Mouse (Mus musculus) heart, embryonic 16.5 days (tissue): Measurements from ENCODE around the gene Cenps. TPM values are rescaled to one million over a fixed set of nuclear protein-coding genes. Genes with fewer than 3 reads are reported as not detected.

Experiments
- ATAC-seq: fragments of 200-750 bp; cut with Nextera tagmentation; replicated peaks from 2 replicates; pipeline ENCODE4 v1.8.0; 2017; ENCODE audit warnings: moderate number of reproducible peaks; ENCODE audit not compliant: insufficient read depth, low FRiP score; ENCODE audit errors: extremely low read depth
- H3K27ac ChIP-seq: fragments of 300-500 bp; sonication (generic); 2 replicates; pipeline ENCODE4 v1.5.1; 2014; ENCODE audit warnings: mild to moderate bottlenecking, low read length, control low read depth, moderate library complexity
- H3K27me3 ChIP-seq: fragments of 300-500 bp; sonication (generic); 2 replicates; pipeline ENCODE4 v1.6.1; 2014; ENCODE audit warnings: low read length, mixed read lengths; ENCODE audit not compliant: control insufficient read depth, insufficient read depth
- H3K36me3 ChIP-seq: fragments of 300-500 bp; sonication (generic); 2 replicates; pipeline ENCODE4 v1.6.1; 2014; ENCODE audit not compliant: control insufficient read depth, insufficient read depth
- H3K4me1 ChIP-seq: fragments of 300-500 bp; sonication (generic); 2 replicates; pipeline ENCODE4 v1.6.1; 2014; ENCODE audit warnings: low read length, mixed read lengths; ENCODE audit not compliant: control insufficient read depth, insufficient read depth
- H3K4me2 ChIP-seq: fragments of 300-500 bp; sonication (generic); 2 replicates; pipeline ENCODE4 v1.6.1; 2014; ENCODE audit warnings: low read depth, mild to moderate bottlenecking, control low read depth, low read length
- H3K4me3 ChIP-seq: fragments of 300-500 bp; sonication (generic); 2 replicates; pipeline ENCODE4 v1.5.1; 2014; ENCODE audit warnings: mild to moderate bottlenecking, control low read depth, low read length
- H3K9ac ChIP-seq: fragments of 300-500 bp; sonication (generic); 2 replicates; pipeline ENCODE4 v1.6.1; 2014; ENCODE audit warnings: low read length, control low read depth
- H3K9me3 ChIP-seq: fragments of 300-500 bp; sonication (generic); replicated peaks from 2 replicates; pipeline ENCODE4 v1.6.1; 2016; ENCODE audit warnings: low read length; ENCODE audit not compliant: control insufficient read depth
- WGBS: fragments of 180-500 bp; shearing (Covaris S2); extraction: QIAGEN DNeasy Blood & Tissue Kit; methylation state at CpG from one replicate; pipeline ENCODE4 v1.1.7; 2014; 5-methylcytosine and 5-hydroxymethylcytosine counted together
- polyA plus RNA-seq: library from polyadenylated mRNA; unstranded; fragments of >200 nt; fragmentation: Nextera tagmentation; extraction: Ambion mirVana; gene quantifications from 2 replicates; pipeline ENCODE4 v1.2.1, GENCODE M21; 2015

Cenps gene
- polyA plus RNA-seq, 1 experiment from 2014 or later: 22.8 TPM

GRCm38 (mm10) chr4:149133395-149133794, 4.0 kb downstream of the Cenps start:
- Histone ChIP-seq H3K27me3 (no peaks in the 10 kb centered on the region), H3K4me1 (0 out of 2 replicates have a peak, but pooled peaks cover 2% of the 10 kb centered on the region), H3K4me2 (no peak overlapping the region), H3K9me3 (no peaks in the 10 kb centered on the region), H3K4me3 (no peak overlapping the region), H3K9ac (no peak overlapping the region), H3K27ac (no peak overlapping the region), H3K36me3 (peaks cover 3% of the 10 kb centered on the region; the same call in 1 of the 2 replicates)
- 80% methylated on average over 5 of the region's 5 CpGs for WGBS
- ATAC-seq: no peak

GRCm38 (mm10) chr4:149131789-149132565, 5.5 kb downstream of the Cenps start:
- no peak overlapping the region for H3K9ac ChIP-seq
- peaks cover 3% of the 10 kb centered on the region; the same call in 1 of the 2 replicates for H3K36me3 ChIP-seq
- 0 out of 2 replicates have a peak, but pooled peaks cover 2% of the 10 kb centered on the region for H3K4me1 ChIP-seq
- H3K27me3 ChIP-seq: no peaks in the 10 kb centered on the region
- ATAC-seq: no peak
- H3K4me2 ChIP-seq: no peak overlapping the region
- H3K27ac ChIP-seq: no peak overlapping the region
- 82% methylated on average over 21 of the region's 21 CpGs for WGBS
- no peak overlapping the region for H3K4me3 ChIP-seq
- no peaks in the 10 kb centered on the region for H3K9me3 ChIP-seq

GRCm38 (mm10) chr4:149131021-149131752, 6.2 kb downstream of the Cenps start:
- Histone ChIP-seq H3K4me3 (no peak overlapping the region), H3K9me3 (no peaks in the 10 kb centered on the region), H3K27ac (no peak overlapping the region), H3K9ac (no peak overlapping the region), H3K36me3 (peaks cover 3% of the 10 kb centered on the region; the same call in 1 of the 2 replicates), H3K4me2 (no peak overlapping the region), H3K27me3 (no peaks in the 10 kb centered on the region), H3K4me1 (no peaks in the 10 kb centered on the region)
- no peak for ATAC-seq
- 89% methylated on average over 23 of the region's 23 CpGs for WGBS

- H3K4me1 ChIP-seq: no peaks in the 10 kb centered on the region
- H3K9me3 ChIP-seq: no peaks in the 10 kb centered on the region
- H3K4me2 ChIP-seq: no peak overlapping the region
- WGBS: 83% methylated on average over 18 of the region's 18 CpGs
- H3K27ac ChIP-seq: no peak overlapping the region
- H3K9ac ChIP-seq: no peak overlapping the region
- H3K36me3 ChIP-seq: peaks cover 3% of the 10 kb centered on the region; the same call in 1 of the 2 replicates
- no peak for ATAC-seq
- H3K4me3 ChIP-seq: no peak overlapping the region
- no peaks in the 10 kb centered on the region for H3K27me3 ChIP-seq
These were observed 9.0 kb downstream of the Cenps start for GRCm38 (mm10) chr4:149128467-149128866.

GRCm38 (mm10) chr4:149126663-149127062, 10.8 kb downstream of the Cenps start, which contains the start of gene Cort:
Gene Cort, minus strand, starts transcription at chr4:149126763.
- Histone ChIP-seq H3K9ac (no peak within 1 kb of the TSS), H3K36me3 (peaks cover 3% of the 10 kb centered on the region; the same call in 1 of the 2 replicates), H3K4me1 (no peaks in the 10 kb centered on the region), H3K27me3 (no peaks in the 10 kb centered on the region), H3K9me3 (no peaks in the 10 kb centered on the region), H3K4me2 (no peak within 1 kb of the TSS), H3K27ac (no peak within 1 kb of the TSS), H3K4me3 (no peak within 1 kb of the TSS)
- ATAC-seq: no peak
- WGBS: 80% methylated on average over 11 of the region's 11 CpGs

- WGBS: 74% methylated on average over 6 of the region's 6 CpGs
- no peak for ATAC-seq
- H3K27me3 ChIP-seq: no peaks in the 10 kb centered on the region
- H3K36me3 ChIP-seq: peaks cover 3% of the 10 kb centered on the region; the same call in 1 of the 2 replicates
- H3K27ac ChIP-seq: no peak overlapping the region
- H3K4me3 ChIP-seq: no peak overlapping the region
- no peaks in the 10 kb centered on the region for H3K4me1 ChIP-seq
- no peak overlapping the region for H3K4me2 ChIP-seq
- no peak overlapping the region for H3K9ac ChIP-seq
- no peaks in the 10 kb centered on the region for H3K9me3 ChIP-seq
These were observed 11.3 kb downstream of the Cenps start for GRCm38 (mm10) chr4:149126115-149126509.

- Histone ChIP-seq H3K9me3 (no peaks in the 10 kb centered on the region), H3K4me1 (no peaks in the 10 kb centered on the region), H3K4me3 (no peak overlapping the region), H3K36me3 (peaks cover 5% of the 10 kb centered on the region; the same call in 1 of the 2 replicates), H3K9ac (no peak overlapping the region), H3K27me3 (no peaks in the 10 kb centered on the region), H3K27ac (no peak overlapping the region), H3K4me2 (no peak overlapping the region)
- no peak for ATAC-seq
- WGBS: 53% methylated on average over 11 of the region's 11 CpGs
These were observed 11.9 kb downstream of the Cenps start for GRCm38 (mm10) chr4:149125341-149126114.

GRCm38 (mm10) chr4:149123432-149123831, 14.0 kb downstream of the Cenps start:
- H3K36me3 ChIP-seq: peaks cover 3% of the 10 kb centered on the region; the same call in 1 of the 2 replicates
- H3K4me3 ChIP-seq: no peak overlapping the region
- H3K9me3 ChIP-seq: no peaks in the 10 kb centered on the region
- H3K27me3 ChIP-seq: no peaks in the 10 kb centered on the region
- H3K9ac ChIP-seq: no peak overlapping the region
- 58% methylated on average over 5 of the region's 5 CpGs for WGBS
- no peak overlapping the region for H3K4me2 ChIP-seq
- H3K27ac ChIP-seq: no peak overlapping the region
- H3K4me1 ChIP-seq: no peaks in the 10 kb centered on the region
- no peak for ATAC-seq
